16 mouse cellular contexts compared by ENCODE assay signal in genomic region chr16:96221959-96222358, GRCm38 (mm10). TPM values are rescaled to one million over a fixed set of nuclear protein-coding genes. Genes with fewer than 3 reads are reported as not detected.
"Had no signal": no experiment of that assay in that cellular context is flagged by ENCODE, and none has a peak within 500 bp of the region (broad histone marks: within the 10 kb centered on the region; RNA-seq: fewer than 3 reads in every experiment).

No protein-coding gene starts in this region.

- H3K27ac ChIP-seq: kidney, embryonic 15.5 days; left cerebral cortex, adult 2 months; liver, embryonic 13.5 days; stomach, embryonic 15.5 days had no signal

- DNase-seq: kidney, postnatal 10 days; kidney, postnatal 36 days; layer of hippocampus, postnatal 36 days; liver, embryonic 13.5 days; lung, adult 2 months; lung, postnatal 14 days; lung, postnatal 4 days; midbrain, embryonic 14.5 days; thymus, postnatal 25 days had no signal

- H3K4me2 ChIP-seq: kidney, embryonic 15.5 days; liver, embryonic 13.5 days; midbrain, embryonic 11.5 days; stomach, embryonic 15.5 days had no signal

- H3K9ac ChIP-seq: kidney, embryonic 15.5 days; liver, embryonic 13.5 days; stomach, embryonic 15.5 days had no signal

- H3K4me1 ChIP-seq: kidney, embryonic 15.5 days; liver, embryonic 13.5 days; stomach, embryonic 15.5 days had no signal

- H3K36me3 ChIP-seq: kidney, embryonic 15.5 days; liver, embryonic 13.5 days; stomach, embryonic 15.5 days had no signal

- H3K4me3 ChIP-seq: kidney, embryonic 15.5 days; left cerebral cortex, adult 2 months; liver, embryonic 13.5 days; stomach, embryonic 15.5 days had no signal

- H3K9me3 ChIP-seq: kidney, embryonic 15.5 days; liver, embryonic 13.5 days; stomach, embryonic 15.5 days had no signal

- H3K27me3 ChIP-seq: kidney, embryonic 15.5 days; liver, embryonic 13.5 days; stomach, embryonic 15.5 days had no signal

RNA-seq across cellular contexts. Expression of gene B3galt5, which starts 13.6 kb away (rescaled TPM):
- total RNA-seq: liver, adult 2 months had no signal
- polyA plus RNA-seq: lung, adult 2 months had no signal

RNA-seq across cellular contexts. Expression of gene Sh3bgr, which starts 21.7 kb away (rescaled TPM):
- total RNA-seq: megakaryocyte progenitor cell, adult 5-6 weeks had no signal
- polyA plus RNA-seq: liver, adult 2 months had no signal

RNA-seq across cellular contexts. Expression of gene Lca5l, which starts 29.9 kb away (rescaled TPM):
- total RNA-seq: megakaryocyte-erythroid progenitor cell, adult 5-6 weeks had no signal
- polyA plus RNA-seq: liver, adult 2 months had no signal
